Mouse (Mus musculus) frontal cortex, postnatal 14 days (tissue): ENCODE measurements at regions not wholly inside any gene's neighbourhood (a gene's known extent, or its start where the extent isn't known, plus 50 kb on each side); places are given as distances from the start of the nearest gene placed in this dataset.

Source experiments
- DNase-seq, 2 experiments: peaks; one replicate each; pipeline ENCODE4 v3.0.0; 2022; ENCODE audit warnings: low spot score in 2 of 2

DNA sequence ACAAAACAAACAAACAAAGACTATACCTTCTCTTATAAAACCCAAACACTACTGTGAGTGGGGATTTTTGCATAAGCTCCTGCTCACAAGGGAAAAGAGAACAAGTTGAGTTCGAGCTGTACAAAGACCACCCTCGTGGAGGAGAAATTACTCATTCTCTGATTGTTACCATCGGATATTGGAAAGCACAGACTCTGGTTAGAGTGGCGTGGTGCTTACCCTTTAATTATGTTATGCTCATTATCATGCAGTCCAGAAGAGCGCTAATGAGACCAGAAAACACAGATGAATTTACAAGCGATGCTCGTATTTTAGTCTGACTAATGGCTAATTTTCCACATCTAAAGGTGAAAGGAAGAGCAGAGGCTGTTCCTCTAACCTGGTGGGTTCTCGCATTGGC, 721.7 kb upstream of the Cited2 start:
- DNase-seq, result no peak

GRCm38 (mm10) chr10:17003123-17003849, 719.7 kb upstream of the Cited2 start:
- DNase-seq, result no peak

DNA sequence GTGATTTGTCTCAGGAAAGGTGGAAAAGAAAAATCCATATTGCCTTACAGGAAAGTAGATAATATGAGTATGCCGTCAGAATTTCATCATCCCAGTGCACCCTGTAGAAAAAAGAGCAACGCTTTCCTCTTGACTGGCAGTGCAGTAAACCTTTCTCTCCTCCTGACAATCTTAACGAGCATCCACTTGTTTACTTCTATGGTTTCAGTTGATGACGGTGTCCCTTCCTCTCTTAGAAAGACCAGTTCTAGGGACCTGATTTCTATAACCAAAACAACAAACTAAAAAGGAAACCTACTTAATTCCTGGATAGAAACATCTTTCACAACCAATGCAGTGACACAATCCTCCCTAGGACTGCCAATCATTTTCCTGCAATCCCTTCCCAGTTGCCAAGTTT, 714.3 kb upstream of the Cited2 start:
- DNase-seq, result no peak

- no peak for DNase-seq
Observed at GRCm38 (mm10) chr10:17010047-17010446, 713.0 kb upstream of the Cited2 start.

DNA sequence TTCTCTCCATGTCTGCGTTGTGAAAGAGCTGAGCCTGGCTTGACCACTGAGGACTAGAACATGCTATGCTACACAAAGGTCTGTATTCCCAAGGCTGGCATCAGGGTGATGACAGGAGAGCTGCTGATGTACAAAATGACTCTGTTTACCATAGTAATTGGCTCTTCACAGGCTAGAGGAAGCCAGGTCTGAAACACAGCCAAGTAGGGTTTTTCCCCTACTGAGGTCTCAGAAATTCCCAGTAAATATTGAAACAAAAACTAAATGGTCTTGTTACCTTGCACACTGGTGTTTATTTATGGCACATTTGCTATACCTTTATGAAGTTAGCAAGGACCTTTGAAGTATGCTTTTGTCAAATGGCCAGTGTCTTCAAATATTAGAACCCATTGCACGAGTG, 711.1 kb upstream of the Cited2 start:
- no peak for DNase-seq

DNA sequence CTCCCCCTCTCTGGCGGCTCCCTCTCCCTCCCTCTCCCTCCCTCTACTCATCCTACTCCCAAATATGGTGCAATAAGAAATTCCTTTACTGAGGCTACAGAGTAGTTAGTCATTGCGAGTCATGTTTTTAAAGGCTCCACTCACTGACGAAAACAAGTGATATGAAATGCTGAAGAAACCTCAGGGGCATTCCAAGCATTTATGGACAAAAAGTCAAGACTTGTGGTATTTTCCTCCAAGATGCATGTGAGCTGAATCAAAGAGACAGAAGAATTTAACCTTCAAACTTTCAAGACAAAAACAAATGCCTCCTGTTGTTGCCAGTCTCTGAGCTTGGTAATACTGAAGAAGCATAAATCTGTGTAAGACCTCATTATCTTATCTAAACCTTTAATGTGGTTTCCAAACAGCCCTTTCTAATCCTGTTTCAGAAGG, 710.5 kb upstream of the Cited2 start:
- no peak for DNase-seq

- no peak for DNase-seq
Observed at GRCm38 (mm10) chr10:17014826-17015225, 708.2 kb upstream of the Cited2 start.

DNA sequence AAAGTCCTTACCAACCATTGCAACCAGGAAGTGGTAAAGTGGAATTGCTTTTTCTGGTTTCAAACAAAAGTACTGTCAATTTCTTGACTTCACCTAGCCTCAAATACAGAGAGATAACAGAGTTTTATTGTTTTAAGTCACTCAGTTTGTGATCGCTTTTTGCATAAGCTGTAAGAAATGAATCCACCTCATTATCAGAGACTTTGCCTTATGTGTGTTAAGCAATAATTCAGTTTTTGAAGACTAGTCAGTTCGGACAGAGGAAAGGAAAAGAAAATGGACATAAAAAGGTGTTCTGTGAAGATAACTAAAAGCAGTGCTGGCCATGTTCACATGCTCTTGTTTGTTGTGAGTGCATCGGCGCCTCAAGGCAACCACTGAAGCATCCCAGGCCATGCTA, 706.2 kb upstream of the Cited2 start:
- no peak for DNase-seq

DNA sequence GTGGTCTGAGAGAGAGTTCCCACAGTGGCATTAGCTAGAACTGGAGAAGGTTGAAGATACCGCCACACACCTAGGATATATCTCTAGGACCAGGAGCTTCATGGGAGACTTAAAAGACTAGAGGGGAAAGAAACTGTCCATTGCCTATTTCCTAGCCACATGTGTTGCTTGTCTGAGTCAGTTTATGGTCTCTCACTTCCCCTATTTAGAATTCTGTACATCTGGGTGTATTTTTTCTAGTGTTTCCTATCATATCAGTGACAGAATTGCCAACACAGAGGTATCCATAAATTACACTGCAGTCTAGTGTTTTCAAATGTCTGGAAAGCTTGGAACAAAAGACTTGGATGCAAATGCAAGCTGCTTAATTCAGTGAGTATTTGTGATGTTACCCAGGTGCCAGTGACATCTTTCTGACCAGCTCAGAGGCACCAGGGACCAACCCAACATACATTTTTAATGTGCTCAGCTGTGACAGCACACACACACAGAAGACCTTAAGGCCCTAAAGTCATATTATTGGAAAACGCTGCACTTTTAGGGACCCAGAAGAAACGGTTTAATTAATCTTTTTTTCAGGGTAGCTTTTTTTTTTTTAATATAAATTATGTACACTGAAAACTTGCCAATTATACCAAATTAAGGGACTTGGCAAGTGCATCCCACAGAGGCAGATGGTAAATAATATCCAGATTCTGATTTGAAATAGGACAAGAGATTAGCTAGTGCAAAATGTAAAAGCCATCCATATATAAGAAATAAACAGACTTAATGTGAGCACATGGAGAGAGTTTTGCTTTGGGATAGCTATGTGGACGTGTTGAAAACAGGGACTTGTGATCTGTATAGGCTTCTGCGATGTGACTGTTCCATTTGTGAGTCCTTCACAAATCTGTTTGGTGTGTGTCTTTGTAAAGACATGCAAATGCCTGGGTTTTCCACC, 700.5 kb upstream of the Cited2 start:
- no peak for DNase-seq

DNA sequence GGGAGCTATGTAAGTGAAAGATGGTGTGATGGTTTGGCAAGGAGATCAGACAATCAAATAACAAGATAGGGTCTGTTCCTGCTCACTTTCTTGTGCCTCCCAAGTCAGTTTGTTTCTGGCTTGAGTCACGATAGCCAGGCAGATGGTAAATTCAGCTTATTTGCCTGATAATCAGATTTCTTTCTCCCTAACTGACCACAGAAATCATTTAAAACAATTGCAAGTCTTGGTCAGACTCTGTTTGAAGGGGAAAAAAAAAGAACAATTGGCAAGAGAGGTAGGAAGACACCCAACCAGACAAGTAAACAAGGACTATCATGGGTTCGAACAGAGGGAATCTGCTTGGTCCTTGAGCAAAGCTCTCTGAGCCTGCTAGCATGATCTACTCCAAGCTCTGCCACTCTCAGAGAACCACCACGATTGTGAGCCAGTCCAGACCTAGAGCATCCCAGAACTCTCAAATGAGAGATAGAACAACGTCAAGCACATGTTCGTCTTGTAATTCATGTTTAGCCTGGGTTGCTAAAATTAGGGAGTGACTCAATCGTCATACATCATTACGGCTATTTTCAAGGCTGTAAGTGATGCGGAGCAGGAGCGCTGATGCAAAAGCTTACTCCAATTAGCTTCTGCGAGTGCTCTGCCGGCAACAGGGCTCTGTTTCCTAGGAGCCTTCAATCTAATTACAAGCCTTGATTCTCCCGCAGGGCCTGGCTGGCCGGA, 699.3 kb upstream of the Cited2 start:
- no peak for DNase-seq

- no peak for DNase-seq
Observed at GRCm38 (mm10) chr10:17024294-17024665, 698.7 kb upstream of the Cited2 start.

DNA sequence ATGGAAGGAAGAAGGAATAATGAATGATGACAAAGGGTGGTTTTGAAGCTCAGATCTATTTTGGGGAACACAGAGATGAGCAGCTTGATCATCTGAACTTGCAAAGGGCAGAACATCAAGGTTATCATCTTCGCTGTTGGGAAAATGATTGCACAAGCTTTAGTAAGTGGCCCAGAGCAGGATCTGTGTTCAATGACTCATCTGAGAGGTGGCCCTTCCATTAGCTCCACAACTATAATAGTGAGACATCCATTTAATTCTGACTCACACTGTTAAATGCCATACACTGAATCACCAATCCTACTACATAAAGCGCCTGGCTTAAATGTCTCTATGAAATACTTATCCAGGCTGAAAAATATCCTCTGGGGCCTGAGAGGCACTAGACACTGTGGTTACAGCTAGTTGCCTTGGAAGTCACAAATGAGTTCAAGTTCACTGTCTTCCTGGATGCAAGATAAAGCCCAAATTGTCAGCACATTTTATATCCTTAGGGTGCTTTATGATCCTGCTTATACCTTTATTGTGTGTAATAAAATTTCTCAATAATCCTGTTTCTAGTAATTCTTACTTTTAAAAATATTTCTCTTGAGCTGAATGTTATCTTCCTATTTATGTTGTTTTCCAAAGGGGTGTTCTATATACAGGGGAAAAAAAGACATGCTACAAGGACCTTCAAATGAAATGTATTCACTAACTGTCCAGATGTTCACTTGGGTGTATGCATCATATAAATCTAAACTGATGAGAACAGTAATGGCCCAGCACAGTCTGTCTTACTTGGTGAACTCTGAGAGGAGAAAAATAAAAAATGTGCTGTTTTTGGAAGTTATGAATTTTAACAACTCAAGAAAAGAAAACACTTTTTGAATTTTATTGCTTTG, 687.9 kb upstream of the Cited2 start:
- DNase-seq, result no peak

GRCm38 (mm10) chr10:17038259-17039043, 684.6 kb upstream of the Cited2 start:
- no peak for DNase-seq

GRCm38 (mm10) chr10:17042090-17042489, 680.9 kb upstream of the Cited2 start:
- no peak for DNase-seq

GRCm38 (mm10) chr10:17042973-17043372, 680.0 kb upstream of the Cited2 start:
- no peak for DNase-seq

GRCm38 (mm10) chr10:17046765-17047164, 676.3 kb upstream of the Cited2 start:
- DNase-seq, result no peak

DNA sequence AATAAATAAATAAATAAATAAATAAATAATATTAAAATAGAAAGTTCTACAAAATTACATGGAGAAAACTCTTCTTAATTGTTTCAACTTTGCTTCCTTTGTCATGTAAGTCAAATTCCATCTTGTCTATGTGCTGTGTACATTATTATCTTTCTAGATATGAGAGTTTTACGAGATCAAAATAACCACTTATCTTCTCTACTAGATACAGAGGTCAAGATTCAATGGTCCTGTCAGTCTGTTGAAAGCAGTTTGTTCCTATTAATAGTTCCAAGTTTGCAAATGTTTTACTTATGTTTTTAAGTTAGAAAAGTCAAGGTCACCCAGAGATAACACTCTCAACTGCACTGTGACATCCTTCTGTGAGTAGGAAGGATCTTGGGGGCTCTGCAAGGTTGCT, 650.1 kb upstream of the Cited2 start:
- DNase-seq, result no peak

DNA sequence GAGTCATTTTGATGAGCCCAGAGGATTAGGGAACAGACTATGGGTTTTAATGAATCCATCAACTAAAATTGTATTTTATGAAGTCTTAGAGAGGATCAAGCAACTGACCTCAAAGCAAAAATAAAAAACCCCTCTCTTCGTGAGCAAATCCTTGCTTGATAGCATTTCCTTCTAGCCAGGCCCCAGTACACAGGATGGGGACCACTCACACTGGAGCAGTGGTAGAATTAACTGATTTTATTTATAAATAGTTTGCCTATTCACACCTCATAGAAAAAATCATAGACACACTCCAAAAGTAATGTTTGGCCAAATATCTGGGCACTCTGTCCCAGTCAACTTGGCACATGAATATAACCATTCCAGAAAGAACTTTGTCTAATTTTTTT, 649.0 kb upstream of the Cited2 start:
- DNase-seq, result no peak

DNA sequence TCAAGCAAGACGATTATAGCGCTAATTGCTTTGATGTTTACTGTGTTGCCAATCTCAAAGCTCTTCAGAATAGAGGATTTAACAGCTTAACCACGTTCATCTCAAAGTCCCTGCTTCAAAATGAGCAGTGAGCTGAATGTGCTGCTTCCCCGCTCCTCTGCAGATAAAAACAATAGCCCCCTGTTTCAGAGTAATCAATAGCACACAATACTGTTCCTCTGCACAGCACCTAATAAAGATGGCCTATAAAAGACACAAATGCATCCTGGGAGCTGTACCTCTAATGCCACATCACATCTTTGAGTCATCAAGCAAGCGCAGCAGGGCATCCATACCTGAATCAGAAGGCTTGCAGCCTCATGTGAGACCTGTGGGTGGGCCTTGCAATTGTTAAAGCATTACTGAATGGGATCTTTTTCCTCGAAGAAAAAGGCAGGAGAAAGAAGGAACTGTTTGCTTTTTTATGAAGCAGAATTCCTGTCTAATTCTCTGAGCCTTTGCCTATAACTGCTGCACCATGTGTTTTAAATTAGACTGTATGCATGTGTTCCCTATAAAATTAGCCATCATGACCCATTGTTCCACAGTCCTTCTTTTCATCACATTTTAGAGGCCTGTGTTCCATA, 648.5 kb upstream of the Cited2 start:
- no peak for DNase-seq

- no peak for DNase-seq
Observed at GRCm38 (mm10) chr10:17075147-17075546, 647.9 kb upstream of the Cited2 start.
